Mouse (Mus musculus) brain, adult 2 months (tissue): ENCODE results near the gene Myadm.
"Not testable (repeated sequence)": the region's sequence is repeated elsewhere in the genome, so short reads cannot be mapped to it uniquely, and the experiment has no call there.

Experiments
- DNase-seq: peaks from one replicate; pipeline ENCODE4 v3.0.0; 2011; ENCODE audit warnings: low read depth, low spot score

Myadm gene

DNA sequence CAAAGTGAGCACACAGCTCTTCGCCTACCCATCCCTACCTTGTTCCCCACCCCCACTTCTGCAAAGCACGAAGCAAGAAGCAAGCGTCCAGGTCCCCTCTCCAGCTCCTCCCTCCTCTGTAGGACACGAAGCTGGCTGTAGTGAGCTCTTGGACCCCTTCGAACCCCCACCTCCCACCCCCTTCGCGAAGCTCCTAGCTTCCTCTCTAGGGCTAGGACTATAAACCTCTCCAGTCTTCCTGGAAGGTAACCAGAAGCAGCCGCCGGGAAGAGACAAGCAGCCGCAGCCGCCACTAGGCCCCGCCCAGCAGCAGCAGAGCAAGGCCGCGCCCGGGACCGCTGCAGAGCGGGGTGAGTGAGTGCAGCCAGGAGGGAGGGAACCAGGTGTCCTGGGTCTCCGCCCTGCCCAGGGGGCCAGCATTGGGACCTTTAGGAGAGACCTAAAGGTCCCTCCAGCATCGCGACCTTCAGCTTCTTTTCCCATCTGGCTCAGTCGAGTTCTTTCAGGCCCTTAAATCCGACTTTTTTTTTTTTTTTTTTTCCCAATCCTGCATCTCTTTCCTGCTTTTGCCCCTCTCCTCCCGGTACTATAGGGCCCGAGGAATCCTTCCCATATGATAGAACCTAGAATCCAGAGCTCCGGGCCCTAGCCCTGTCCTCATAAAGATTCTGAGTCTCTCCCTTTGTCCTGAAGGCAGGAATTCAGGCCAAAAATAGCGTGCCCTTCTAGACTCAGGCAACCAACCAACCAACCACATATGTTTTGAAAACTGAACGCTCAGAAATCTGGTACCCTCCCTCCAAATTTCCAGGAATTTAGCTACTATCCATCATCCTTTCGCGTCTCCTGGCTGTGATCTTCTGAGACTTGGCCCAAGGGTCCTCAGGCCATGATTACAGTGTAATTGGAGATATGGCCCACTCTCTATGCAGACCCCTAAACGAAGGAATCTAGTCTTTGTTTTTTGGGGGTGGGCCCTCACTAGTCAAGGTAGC lies at the start of gene Myadm, which contains the start of gene Prkcg:
Myadm (plus strand) TSS at position 105 of the 995 bp plus-strand sequence.
Prkcg (plus strand) TSS at position 204 of the 995 bp plus-strand sequence.
- DNase-seq: peak; percentile 86

- DNase-seq: no peak
Measured at GRCm38 (mm10) chr7:3239193-3239592, 49.7 kb upstream of the Myadm start.

- DNase-seq: peak; percentile 41
Measured at GRCm38 (mm10) chr7:3260701-3261100, 28.2 kb upstream of the Myadm start.

DNA sequence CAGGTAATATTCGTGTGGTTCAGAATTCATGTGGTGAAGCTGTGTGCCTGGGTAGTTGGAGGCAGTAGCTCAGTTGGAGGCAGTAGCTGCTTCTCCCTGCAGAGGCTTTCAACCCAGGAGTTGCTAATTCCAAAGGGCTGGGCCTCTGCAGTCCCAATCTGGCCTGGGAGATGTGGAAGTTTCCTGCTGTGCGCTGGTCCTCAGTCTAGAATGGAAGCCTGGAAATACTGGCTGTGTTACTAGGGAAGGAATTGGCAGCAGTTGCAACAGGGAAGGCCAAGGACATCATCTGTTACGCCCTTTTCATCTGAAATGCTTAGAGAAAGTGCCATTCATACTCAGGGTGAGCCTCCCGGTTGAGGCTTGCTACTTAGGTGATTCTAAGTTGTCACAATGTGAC lies 27.4 kb upstream of the Myadm start:
- no peak for DNase-seq

- DNase-seq: peak; percentile 66
Measured at GRCm38 (mm10) chr7:3262789-3263188, 26.1 kb upstream of the Myadm start.

- no peak for DNase-seq
Measured at GRCm38 (mm10) chr7:3264390-3265022, 24.4 kb upstream of the Myadm start.

DNA sequence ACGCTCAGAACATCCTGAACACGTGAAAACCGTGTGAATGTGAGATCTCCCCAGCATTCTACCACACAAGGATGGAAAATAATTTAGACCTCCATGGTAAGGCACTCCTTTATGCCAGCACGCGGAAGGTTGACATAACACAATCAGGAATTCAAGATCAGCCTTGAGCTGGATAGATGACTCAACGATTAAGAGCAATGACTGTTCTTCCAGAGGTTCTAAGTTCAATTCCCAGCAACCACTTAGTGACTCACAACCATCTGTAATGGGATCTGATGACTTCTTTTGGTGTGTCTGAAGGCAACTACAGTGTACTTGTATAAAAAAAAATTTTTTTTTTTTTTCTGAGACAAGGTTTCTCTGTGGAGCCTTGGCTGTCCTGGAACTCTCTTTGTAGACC lies 23.6 kb upstream of the Myadm start:
- DNase-seq: no peak

DNA sequence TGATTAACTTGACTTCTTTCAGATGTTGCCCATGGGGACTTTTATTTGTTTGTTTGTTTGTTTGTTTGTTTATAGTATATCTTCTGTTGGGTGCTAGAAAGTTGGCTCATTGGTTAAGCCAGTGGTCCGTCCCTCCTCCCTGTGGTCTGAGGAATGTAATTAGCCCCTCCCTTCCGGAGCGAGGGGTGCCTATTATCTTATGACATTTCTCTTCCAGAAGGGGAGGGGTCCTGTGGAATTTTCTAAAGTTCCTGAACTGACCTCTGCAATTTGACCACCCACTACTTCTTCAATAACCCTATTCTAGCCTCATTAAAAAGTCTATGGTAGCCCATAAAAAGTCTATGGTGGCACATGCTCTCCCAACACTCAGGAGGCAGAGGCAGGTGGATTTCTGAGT lies 21.6 kb upstream of the Myadm start:
- no peak for DNase-seq

DNA sequence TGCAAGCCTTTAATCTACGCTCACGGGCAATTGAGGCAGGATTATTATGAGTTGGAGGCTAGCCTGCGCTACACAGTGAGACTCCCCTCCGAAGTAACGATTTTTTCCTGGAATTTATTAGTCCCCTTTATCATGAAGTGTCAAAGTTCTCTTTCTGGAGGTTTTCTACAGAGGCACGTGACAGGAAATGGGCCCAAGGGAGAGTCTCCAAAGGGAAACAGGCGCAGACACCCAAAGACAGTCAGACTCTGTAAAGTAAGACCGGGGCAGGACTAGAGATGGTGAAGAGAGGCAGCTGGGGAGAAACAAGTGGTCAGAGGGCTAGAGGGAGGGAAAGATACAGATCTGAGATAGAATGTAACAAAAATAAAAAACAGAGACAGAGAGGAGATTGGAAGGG lies 21.0 kb upstream of the Myadm start:
- no peak for DNase-seq

DNA sequence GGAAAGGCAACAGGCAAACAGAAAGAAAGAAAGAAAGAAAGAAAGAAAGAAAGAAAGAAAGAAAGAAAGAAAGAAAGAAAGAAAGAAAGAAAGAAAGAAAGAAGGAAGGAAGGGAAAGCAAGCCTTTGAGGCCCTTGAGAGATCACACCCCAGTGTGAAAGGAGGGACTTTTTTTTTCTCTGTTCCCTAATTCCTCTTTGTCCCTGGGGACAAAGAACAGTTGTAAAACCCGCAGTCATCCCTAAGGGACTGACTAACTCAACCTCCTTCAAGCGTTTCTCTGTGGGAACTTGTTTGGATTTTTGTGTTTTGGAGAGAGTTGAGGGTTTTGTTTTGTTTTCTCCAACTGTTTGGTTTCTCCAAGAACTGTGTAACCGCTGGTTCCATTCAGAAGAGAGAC lies 20.6 kb upstream of the Myadm start:
- no peak for DNase-seq

- DNase-seq: no peak
Measured at GRCm38 (mm10) chr7:3272206-3272605, 16.7 kb upstream of the Myadm start.

DNA sequence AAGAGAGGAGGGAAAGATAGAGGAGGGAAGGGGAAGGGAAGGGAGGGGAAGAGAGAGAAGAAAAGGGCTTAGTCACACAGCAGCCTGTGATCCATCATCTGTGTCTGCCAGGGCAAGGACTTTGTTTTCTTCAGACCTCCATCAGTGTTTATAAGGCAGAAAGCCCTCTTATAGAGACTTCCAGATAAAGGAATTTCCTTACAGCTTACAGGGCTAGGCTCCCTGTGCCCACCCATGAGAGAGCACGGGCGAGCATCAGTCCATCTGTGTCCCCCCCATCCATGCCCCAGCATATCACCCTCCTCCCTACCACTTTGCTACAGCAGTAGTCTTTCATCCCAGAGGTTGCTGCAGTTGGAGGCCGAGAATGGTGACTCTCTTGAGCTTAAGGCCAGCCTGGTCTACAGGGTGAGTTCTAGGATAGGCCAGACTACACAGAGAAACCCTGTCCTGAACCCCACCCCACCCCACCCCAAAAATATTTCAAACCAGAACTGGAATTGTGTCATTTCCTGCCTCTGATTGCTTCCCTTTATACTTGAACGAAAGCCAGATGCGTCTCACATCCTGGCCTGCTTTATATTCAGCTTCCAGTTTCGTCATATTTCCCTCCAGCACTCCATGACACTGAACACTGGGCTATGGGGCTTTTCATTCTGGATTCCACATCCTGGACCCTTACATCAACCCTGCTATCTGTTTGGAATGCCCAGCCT lies 13.3 kb upstream of the Myadm start:
- no peak for DNase-seq

- DNase-seq: not testable (repeated sequence)
Measured at GRCm38 (mm10) chr7:3276781-3277180, 12.1 kb upstream of the Myadm start.

DNA sequence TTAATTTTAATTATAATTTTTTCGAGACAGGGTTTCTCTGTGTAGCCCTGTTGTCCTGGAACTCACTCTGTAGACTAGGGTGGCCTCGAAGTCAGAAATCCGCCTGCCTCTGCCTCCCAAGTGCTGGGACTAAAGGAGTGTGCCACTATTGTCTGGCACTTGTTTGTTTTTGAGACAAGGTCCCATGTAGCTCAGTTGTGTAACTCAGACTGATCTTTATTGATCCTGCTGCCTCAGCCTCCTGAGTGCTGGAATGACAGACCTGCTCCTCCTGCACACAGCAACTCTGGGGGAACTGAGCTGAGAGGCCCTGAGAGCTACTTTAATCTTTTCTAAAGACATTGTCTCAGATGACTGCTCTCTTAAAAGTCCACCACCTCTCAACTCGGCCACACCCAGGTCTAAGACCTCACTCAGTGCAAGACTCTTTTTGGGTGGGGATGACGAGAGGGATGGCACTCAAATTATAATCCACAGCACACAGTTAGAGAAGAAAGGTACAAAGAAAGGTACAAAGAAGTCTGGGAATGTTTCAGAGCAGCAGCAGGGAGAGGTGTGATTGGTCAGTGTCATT lies 8.7 kb upstream of the Myadm start:
- no peak for DNase-seq

DNA sequence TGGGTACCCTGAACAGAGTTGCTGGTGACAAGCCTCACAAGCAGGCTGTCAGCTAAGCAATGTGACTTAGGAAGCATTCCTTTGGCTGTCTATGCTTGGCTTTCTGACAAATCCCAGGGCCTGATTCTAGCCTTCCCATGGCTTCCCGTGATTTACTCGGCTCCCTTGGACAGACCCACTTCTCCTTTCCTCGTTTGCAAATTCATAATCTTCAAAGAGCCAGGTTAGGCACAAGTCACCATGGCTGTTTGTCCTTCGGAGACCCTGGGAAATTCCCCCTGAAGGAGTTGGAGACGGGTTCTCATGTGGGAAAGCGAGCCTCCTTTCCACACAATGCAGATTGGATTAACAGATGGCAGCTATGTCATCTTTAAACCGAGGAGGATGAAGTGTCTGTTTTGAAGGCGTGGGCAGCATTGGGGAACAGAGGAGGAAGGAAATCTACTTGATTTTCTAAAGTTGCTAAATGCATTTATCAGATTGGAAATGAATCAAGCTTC lies 8.2 kb upstream of the Myadm start:
- DNase-seq: peak; percentile 84

DNA sequence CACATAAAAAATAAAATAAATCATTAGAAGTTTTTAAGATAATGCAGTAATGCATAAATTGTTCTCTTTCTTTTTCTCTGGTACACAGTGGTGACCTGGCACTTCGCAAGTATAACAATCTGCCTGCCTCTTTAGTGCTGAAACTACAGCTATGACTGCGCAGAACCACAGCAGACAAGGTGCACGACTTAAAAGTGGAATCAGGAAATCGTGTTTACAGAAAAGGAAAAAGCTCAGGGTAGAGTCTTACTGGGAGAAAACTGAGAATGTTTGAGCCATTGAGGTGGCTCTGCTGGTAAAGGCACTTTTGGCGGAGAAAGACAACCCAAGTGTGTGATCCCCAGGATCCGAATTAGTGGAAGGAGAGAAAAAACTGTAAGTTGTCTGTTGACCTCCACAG lies 7.1 kb upstream of the Myadm start:
- no peak for DNase-seq

DNA sequence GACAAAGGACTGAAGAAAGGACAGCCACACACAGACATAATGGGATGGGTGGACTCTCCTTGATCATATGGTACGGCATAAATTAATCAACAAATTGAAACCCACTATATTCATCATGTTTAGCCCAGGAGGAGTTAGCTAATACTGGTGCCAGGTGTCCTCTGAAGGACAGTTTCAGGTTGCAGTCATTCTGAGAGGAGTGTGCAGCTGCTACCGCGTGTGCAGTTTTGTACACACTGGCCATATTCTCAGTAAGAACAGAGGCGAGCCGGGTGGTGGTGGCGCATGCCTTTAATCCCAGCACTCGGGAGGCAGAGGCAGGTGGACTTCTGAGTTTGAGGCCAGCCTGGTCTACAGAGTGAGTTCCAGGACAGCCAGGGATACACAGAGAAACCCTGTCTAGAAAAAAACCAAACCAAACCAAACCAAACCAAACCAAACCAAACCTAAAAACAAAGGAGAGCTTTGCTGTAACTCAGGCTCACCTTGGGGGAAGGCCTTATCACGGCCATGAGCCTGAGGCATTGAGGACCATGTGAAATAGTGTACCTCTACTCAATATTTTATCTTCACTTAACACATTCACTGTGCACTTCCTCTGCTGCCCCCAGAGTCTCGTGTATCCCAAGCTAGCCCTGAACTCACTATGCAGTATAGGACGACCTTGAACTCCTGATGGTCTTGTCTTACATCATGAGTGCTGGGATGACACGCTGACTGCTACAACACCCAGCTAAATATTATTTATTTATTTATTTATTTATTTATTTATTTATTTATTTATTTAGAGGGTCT lies 5.6 kb upstream of the Myadm start:
- DNase-seq: no peak

GRCm38 (mm10) chr7:3284604-3285003 lies 4.3 kb upstream of the Myadm start:
- no peak for DNase-seq

DNA sequence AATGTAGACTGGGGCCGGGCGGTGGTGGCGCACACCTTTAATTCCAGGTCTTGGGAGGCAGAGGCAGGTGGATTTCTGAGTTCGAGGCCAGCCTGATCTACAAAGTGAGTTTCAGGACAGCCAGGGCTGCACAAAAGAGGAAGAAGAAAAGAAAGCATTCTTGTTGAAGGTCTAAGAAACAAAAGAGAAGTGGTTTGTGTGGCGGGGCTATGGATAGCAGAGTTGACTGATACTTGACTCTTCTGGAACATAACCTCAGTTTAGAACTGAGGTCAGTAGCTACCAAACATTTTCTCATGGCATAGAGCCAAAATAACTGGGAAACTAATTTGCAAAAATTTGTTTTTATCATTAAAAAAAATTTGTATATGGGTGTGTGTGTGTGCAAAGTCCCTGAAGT lies 2.8 kb upstream of the Myadm start:
- no peak for DNase-seq

DNA sequence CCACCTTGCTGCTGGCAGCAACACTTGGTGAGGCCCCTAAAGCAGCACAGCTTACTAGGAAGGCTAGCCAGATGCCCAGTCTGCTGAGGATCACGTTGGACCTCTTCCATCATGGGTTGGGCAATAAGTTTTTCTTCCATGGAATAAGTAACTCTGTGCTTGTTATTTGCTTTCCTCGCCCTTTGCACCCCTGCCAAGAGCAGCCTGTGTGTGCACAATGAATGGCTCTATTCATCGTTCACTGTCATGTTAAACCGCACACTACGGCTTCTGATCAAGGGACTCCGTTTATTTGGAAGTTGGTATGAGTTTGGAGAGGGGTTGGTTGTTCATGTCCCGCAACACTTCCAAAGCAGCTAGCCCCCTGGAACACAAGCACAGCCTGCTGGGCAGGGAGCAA lies 1.7 kb upstream of the Myadm start:
- peak; percentile 32 for DNase-seq
